Mouse (Mus musculus) adrenal gland, adult 10 weeks (tissue): ENCODE data around the gene Trim44. TPM values are rescaled to one million over a fixed set of nuclear protein-coding genes. Genes with fewer than 3 reads are reported as not detected.

Experiments
- polyA plus RNA-seq: library from polyadenylated mRNA; stranded (reverse); fragments of 350-450 nt; fragmentation: Illumina TruSeq; extraction: RNeasy Lipid Tissue Mini Kit (QIAGEN cat#74804); gene quantifications from one replicate; pipeline ENCODE4 v1.2.3, GENCODE M21; 2014; ENCODE audit warnings: low read depth, low replicate concordance

The Trim44 gene
- polyA plus RNA-seq = 163 TPM

DNA sequence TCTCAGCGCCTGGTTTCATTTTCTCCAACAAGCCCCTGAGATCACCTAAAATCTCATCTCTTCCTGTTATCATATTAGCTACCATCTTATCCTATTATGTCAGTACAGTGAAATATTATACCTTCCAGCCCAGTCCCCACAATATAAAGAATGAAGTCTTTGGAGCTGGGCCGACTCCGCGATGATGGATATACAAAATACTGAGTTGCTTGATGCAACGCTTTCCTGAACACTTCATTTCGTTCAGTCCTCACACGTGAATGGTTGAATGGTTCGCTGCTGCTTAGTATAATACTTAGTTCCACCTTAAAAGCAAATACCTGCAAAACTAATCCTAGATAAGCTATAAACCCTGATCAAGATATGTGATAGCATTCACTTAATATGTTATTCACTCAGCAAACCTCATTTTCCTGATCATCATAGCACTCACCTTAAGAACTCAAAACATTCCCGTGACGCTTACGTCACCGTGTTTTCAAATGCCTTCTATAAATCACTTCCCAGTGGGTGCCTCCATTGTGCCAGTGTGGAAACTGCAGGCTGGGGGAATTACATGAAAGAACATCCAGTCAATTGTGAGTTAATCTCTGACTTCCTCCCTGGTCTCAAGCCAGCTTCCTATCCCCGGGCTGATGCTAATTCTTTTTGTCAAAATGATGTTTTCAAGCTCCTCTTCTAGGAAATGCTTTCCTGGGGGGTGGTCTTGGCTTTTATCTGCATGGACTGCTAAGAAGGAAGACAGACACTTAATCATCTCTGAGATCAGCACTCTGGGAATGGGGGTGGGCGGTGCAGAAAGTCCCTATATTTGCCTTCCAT, at the start of gene Trim44:
Trim44 (minus strand) TSS at position 466 of the 822 bp plus-strand sequence.

DNA sequence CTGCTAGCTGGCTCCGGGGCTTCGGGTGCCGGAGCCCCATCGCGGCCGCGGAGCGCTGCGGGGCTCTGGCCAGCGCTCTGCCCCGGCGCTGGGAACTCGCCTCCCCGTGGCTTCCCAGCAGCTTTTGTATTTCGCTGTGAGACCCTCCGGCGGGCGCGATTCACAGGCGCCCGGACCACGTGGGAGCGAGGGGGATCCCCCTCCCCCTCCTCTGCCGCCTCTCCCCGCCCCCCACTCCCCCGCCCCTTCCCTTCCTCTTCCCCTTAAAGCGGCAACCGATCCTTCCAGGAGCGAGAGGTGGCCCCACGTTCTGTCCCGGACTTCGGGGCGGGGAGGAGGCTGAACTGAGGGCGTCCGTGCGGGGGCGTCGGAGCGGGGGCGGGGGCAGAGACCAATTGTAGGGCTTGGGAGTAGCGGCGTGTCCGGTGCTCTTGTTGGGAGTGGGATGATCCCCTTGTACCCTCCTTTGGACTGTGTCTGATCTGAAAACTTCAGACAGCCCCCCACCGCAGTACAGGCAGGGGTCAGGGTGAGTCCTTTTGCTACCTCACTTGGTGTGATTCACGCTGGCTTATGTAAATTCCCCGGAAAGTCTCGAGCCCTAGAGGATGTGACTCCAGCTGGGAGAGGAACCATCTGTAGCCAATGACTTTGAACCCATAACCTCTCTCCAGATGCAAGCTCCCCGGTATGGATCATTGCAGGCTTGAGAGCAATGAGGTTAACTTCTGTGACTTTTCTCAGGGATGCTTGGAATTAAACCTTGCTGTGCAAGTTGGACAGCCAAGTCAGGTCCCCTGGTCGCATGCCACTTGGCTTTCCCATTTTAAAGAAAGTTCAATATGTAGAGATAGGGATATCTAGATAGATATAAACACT, 44.3 kb upstream of the Trim44 start, which contains the start of gene Fjx1:
Fjx1 (minus strand) TSS at position 829 of the 879 bp plus-strand sequence.

Other genes with a start within 250 kb of the Trim44 start
- 20.2 TPM for gene Ldlrad3, start 221.4 kb downstream of the Trim44 start, polyA plus RNA-seq
- gene Fjx1, start 44.7 kb upstream of the Trim44 start, polyA plus RNA-seq = 0.52 TPM
- 0.64 TPM for gene Pamr1, start 142.2 kb upstream of the Trim44 start, polyA plus RNA-seq